Mouse (Mus musculus) liver, embryonic 11.5 days (tissue): ENCODE results near the gene Eif4ebp2. TPM values are rescaled to one million over a fixed set of nuclear protein-coding genes. Genes with fewer than 3 reads are reported as not detected.

ENCODE experiments used
- ATAC-seq: fragments of 200-750 bp; cut with Nextera tagmentation; replicated peaks from 2 replicates; pipeline ENCODE4 v1.8.0; 2017; ENCODE audit warnings: moderate number of reproducible peaks, mild to moderate bottlenecking, moderate TSS enrichment, moderate library complexity; ENCODE audit not compliant: low FRiP score
- DNase-seq: peaks from one replicate; pipeline ENCODE4 v3.0.0-alpha.2; 2017; ENCODE audit warnings: low spot score
- H3K27ac ChIP-seq: fragments of 300-500 bp; sonication (generic); 2 replicates; pipeline ENCODE4 v1.5.1; 2014; ENCODE audit warnings: mild to moderate bottlenecking, low read depth, low read length, control low read depth
- H3K27me3 ChIP-seq: fragments of 300-500 bp; sonication (generic); replicated peaks from 2 replicates; pipeline ENCODE4 v1.6.1; 2014; ENCODE audit warnings: low read length, mixed read lengths; ENCODE audit not compliant: control insufficient read depth, insufficient read depth
- H3K36me3 ChIP-seq: fragments of 300-500 bp; sonication (generic); 2 replicates; pipeline ENCODE4 v1.6.1; 2014; ENCODE audit warnings: mild to moderate bottlenecking, low read length, moderate library complexity, mixed read lengths; ENCODE audit not compliant: control insufficient read depth, insufficient read depth
- H3K4me1 ChIP-seq: fragments of 300-500 bp; sonication (generic); replicated peaks from 2 replicates; pipeline ENCODE4 v1.6.1; 2014; ENCODE audit warnings: low read length, mixed read lengths; ENCODE audit not compliant: control insufficient read depth, insufficient read depth
- H3K4me2 ChIP-seq: fragments of 300-500 bp; sonication (generic); 2 replicates; pipeline ENCODE4 v1.6.1; 2014; ENCODE audit warnings: mild to moderate bottlenecking, control low read depth, moderate library complexity
- H3K4me3 ChIP-seq: fragments of 300-500 bp; sonication (generic); 2 replicates; pipeline ENCODE4 v1.5.1; 2014; ENCODE audit warnings: low read depth, low read length, control low read depth
- H3K9ac ChIP-seq: fragments of 300-500 bp; sonication (generic); 2 replicates; pipeline ENCODE4 v1.6.1; 2014; ENCODE audit warnings: low read depth, low read length, control low read depth
- H3K9me3 ChIP-seq: fragments of 300-500 bp; sonication (generic); 2 replicates; pipeline ENCODE4 v1.6.1; 2016; ENCODE audit warnings: low read length, inconsistent platforms, mixed read lengths; ENCODE audit not compliant: control insufficient read depth
- WGBS: fragments of 180-500 bp; shearing (Covaris S2); extraction: QIAGEN DNeasy Blood & Tissue Kit; methylation state at CpG from one replicate; pipeline ENCODE4 v1.1.7; 2014; 5-methylcytosine and 5-hydroxymethylcytosine counted together
- polyA plus RNA-seq: library from polyadenylated mRNA; unstranded; fragments of >200 nt; fragmentation: Nextera tagmentation; extraction: Ambion mirVana; gene quantifications from 2 replicates; pipeline ENCODE4 v1.2.1, GENCODE M21; 2014

Gene Eif4ebp2
- polyA plus RNA-seq, 1 experiment from 2014 or later: 27.1 TPM

DNA sequence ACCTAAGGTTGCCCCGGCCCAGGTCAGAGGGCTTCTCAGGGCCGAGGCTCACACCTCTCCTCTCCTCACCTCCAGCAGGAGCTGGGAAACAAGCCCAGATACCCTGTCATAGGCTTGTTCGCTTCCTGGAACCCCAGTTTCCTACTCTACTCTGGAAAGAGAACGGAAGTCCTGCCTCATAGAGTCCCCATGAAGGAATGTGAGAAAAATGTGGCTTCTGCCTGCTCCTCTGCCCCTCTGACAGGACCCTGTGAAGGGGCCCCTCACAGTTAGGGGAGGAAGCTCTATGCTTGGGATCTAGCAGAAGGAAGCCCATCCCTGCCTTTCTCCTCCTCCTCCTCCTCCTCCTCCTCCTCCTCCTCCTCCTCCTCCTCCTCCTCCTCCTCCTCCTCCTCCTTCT lies 59.9 kb downstream of the Eif4ebp2 start:
- no peak overlapping the region for H3K27ac ChIP-seq
- ATAC-seq (no peak), DNase-seq (no peak)
- H3K4me3 ChIP-seq: no peak overlapping the region
- WGBS: 36% methylated on average over 4 of the region's 4 CpGs
- H3K4me1 ChIP-seq: no peaks in the 10 kb centered on the region
- no peak overlapping the region for H3K9ac ChIP-seq
- H3K9me3 ChIP-seq: no peaks in the 10 kb centered on the region
- H3K4me2 ChIP-seq: no peak overlapping the region
- H3K36me3 ChIP-seq: no peaks in the 10 kb centered on the region
- no peaks in the 10 kb centered on the region for H3K27me3 ChIP-seq

DNA sequence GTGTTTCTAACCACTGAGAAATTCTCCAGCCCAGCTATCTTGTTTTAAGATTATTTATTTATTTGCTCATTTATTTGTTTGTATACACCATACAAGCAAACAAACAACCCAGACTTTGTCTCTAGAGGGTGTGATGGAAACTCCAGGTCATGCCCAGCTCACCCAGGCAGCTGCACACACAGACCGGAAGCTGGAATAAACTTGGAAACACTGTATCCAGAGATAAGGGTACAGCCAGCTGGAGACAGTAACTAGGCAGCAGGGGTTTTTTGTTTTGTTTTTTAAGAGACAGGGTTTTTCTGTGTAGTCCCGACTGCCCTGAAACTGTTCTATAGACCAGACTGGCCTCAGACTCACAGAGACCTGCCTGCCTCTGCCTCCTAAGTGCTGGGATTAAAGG lies 62.3 kb downstream of the Eif4ebp2 start:
- WGBS: 48% methylated on average over 2 of the region's 2 CpGs
- ATAC-seq: no peak

DNA sequence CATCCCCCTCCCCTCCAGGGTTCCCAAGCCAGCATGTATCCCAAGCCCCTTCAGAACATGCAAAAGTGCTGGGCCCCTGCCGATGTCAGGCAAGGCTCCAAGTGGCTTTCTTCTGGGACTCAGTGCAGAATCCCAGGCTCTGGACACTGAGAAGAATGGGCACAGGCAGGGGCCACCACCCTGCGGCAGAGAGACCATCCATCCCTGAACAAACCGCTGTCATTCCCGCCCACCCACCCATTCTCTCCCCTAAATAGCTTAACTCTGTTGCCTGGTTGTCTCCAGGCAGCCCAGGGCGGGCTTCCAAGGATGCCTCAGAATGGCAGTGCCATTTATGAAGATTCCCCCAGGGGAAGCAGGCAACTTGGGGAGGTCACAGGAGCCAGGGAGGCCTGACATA lies 63.4 kb downstream of the Eif4ebp2 start:
- Histone ChIP-seq H3K4me3 (no peak overlapping the region), H3K9me3 (no peaks in the 10 kb centered on the region), H3K9ac (no peak overlapping the region), H3K36me3 (no peaks in the 10 kb centered on the region), H3K4me1 (peaks cover 2% of the 10 kb centered on the region; the same call in 1 of the 2 replicates), H3K27ac (no peak overlapping the region), H3K27me3 (no peaks in the 10 kb centered on the region), H3K4me2 (no peak overlapping the region)
- DNase-seq: no peak
- ATAC-seq: no peak
- WGBS: 73% methylated on average over 5 of the region's 5 CpGs

More for the DNA sequence above, 62.3 kb downstream of the Eif4ebp2 start:
- no peaks in the 10 kb centered on the region for H3K9me3 ChIP-seq
- no peak for DNase-seq
- no peaks in the 10 kb centered on the region for H3K36me3 ChIP-seq
- no peak overlapping the region for H3K9ac ChIP-seq
- H3K27me3 ChIP-seq: no peaks in the 10 kb centered on the region
- no peak overlapping the region for H3K4me2 ChIP-seq
- H3K4me3 ChIP-seq: no peak overlapping the region
- H3K4me1 ChIP-seq: no peaks in the 10 kb centered on the region
- H3K27ac ChIP-seq: no peak overlapping the region

DNA sequence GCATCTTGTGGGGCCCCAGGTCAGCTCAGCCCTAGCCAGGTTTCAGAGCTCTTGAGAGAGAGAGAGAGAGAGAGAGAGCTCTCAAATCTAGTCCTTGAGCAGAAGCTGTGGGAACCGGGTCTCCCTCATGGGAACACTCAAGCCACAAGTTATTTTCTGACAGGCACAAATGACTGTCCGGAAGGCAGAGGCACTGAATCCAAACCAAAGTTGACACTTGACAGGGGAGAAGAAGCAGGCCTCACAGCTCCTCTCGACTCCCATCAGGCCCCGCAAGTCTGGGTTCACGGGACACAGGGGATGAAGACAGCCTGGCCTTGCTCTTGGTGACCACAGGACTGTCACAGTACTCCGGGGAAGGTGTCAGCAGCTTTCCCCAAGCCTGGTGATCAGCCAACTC lies 66.2 kb downstream of the Eif4ebp2 start:
- Histone ChIP-seq H3K27ac (no peak overlapping the region), H3K4me2 (no peak overlapping the region), H3K36me3 (no peaks in the 10 kb centered on the region), H3K4me1 (peaks cover 24% of the 10 kb centered on the region), H3K9ac (no peak overlapping the region), H3K4me3 (no peak overlapping the region), H3K9me3 (no peaks in the 10 kb centered on the region), H3K27me3 (peaks cover 15% of the 10 kb centered on the region)
- ATAC-seq: no peak
- DNase-seq: no peak
- WGBS: 53% methylated on average over 6 of the region's 6 CpGs

DNA sequence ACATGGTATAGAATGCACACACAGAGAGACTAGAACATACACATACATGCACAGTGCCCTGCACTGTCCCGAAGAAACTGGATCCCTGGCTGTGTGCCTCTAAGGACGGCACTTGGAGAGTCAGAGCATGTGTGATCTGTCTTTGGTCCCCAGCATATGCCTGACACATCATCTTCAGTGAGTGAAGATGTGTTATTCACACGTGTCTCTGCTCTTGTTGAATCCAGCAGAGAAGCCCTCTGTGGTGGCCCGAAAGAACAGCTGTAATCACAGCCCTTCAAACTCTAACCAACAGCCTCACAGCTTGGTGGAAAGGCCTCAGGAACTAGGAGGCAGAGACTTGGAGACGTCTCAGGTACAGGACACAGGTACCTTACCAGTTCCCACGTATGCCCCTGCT lies 67.3 kb downstream of the Eif4ebp2 start:
- H3K4me2 ChIP-seq: no peak overlapping the region
- WGBS: 72% methylated on average over 6 of the region's 6 CpGs
- peaks cover 36% of the 10 kb centered on the region for H3K4me1 ChIP-seq
- H3K9ac ChIP-seq: no peak overlapping the region
- no peaks in the 10 kb centered on the region for H3K9me3 ChIP-seq
- no peak overlapping the region for H3K4me3 ChIP-seq
- H3K27me3 ChIP-seq: peaks cover 24% of the 10 kb centered on the region
- H3K27ac ChIP-seq: no peak overlapping the region
- ATAC-seq: no peak
- DNase-seq: no peak
- H3K36me3 ChIP-seq: no peaks in the 10 kb centered on the region

DNA sequence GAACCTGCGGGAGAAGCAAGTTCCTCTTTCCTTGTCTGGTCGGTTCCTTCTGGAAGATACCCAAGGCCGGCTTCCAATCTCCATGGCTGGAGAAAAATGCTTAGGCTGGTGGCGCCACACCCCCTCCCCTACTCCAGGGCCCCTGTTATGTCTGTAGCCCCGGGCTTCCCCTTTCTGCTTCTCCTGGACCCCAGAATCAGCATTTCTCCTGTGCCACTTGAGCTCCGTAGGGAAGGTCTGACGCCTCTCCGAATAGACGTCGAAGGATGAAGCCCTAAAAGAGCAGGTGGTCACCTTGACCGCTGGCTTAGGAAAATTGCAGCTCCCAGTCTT lies 68.8 kb downstream of the Eif4ebp2 start:
- 6% methylated on average over 11 of the region's 11 CpGs for WGBS

DNA sequence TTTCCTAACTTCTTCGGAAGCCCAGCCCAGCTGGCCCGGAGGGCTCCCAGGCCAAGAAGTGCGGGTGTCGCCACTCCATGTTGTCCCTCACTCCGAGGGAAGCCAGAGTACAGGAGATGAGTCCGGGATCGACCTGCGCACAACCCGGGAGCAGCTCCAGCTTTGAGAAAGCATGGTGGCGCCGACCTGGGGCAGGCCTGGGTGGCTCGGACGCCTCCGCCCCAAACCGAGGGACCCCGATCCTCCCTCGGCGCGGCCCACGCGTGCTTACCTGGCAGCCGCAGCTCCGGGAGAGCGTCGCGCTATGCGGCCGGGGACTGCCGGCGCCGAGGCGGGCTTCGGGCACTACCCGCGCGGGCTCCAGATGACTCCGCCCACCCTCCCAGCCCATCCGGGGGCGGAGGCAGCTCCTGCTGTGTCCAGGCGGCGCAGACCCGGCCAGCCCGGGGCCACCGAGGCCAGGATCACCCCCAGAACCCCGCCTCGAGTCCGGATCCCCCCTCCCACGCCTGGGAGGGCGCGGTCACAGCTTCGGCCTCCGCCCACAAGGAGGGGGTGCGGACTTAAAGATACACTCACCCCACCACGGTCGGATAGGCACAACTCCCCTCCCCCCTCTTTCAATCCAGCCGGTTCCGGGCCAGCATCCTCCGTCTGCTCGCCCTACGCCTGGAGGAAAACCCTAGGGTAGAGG lies 69.3 kb downstream of the Eif4ebp2 start, which contains the start of gene Pald1:
Pald1 (minus strand) TSS at position 510 of the 694 bp plus-strand sequence.
- WGBS: under 1% methylated on average over 59 of the region's 60 CpGs
- H3K4me3 ChIP-seq: peak within 1 kb of the TSS; percentile 62
- peak within 1 kb of the TSS; percentile 64 for H3K9ac ChIP-seq
- no peaks in the 10 kb centered on the region for H3K36me3 ChIP-seq
- no peaks in the 10 kb centered on the region for H3K9me3 ChIP-seq
- DNase-seq: peak; percentile 81
- peak within 1 kb of the TSS; percentile 95 for H3K4me2 ChIP-seq
- H3K27ac ChIP-seq: peak within 1 kb of the TSS; percentile 26; the same call in 1 of the 2 replicates
- peak; percentile 80 for ATAC-seq
- peaks cover 42% of the 10 kb centered on the region for H3K4me1 ChIP-seq
- H3K27me3 ChIP-seq: peaks cover 27% of the 10 kb centered on the region

More for the DNA sequence above, 68.8 kb downstream of the Eif4ebp2 start:
- Histone ChIP-seq H3K36me3 (no peaks in the 10 kb centered on the region), H3K4me3 (peak overlapping the region; percentile 62), H3K9ac (peak overlapping the region; percentile 64), H3K27me3 (peaks cover 27% of the 10 kb centered on the region), H3K4me2 (peak overlapping the region; percentile 95), H3K27ac (peak overlapping the region; percentile 26; the same call in 1 of the 2 replicates), H3K9me3 (no peaks in the 10 kb centered on the region), H3K4me1 (peaks cover 42% of the 10 kb centered on the region)
- DNase-seq (no peak), ATAC-seq (peak; percentile 23; the same call in 1 of the 2 replicates)

DNA sequence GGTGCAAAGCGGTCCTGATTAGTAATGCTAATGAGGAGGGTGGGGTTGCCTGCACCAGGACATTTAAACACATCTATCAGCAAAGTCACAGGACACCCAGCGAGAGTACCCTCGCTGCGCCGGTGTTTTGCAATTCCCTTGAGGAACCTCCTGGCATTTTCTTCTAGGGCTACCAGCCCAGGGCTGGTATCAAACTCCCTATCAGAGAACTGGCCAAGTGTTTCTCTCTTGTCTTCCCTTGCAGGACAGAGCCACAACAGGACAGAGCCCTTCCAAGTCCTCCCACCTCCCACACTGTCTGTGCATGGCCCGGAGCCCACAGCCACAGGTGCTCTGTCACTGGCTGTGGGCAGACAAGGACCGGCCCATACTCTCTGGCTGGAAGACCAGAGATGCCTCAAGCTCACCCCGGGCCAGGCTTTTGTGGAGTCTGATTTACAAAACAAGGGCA lies 70.2 kb downstream of the Eif4ebp2 start:
- peaks cover 42% of the 10 kb centered on the region for H3K4me1 ChIP-seq
- under 1% methylated on average over 8 of the region's 8 CpGs for WGBS

DNA sequence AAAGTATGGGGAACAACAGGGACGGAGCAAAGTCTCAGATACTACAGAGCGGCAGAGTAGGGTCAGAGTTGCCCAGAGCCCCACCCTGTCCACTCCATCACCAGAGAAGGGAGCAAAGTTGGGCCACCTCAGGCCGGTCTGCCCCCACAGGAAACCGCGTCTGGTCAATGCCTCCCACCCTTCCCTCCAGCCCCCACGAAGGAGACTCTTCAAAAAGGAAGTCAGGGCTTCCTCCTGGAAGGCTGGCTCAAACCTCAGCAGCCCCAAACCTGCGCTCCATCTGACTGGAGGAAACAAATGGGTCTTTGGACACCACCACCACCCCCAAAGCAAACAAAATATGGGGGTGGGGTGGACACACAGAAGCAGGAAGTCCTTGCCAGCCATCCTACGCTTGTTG lies 70.6 kb downstream of the Eif4ebp2 start:
- Histone ChIP-seq H3K9ac (peak overlapping the region; percentile 64; the same call in 1 of the 2 replicates), H3K36me3 (no peaks in the 10 kb centered on the region)

More for the DNA sequence above, 70.2 kb downstream of the Eif4ebp2 start:
- Histone ChIP-seq H3K36me3 (no peaks in the 10 kb centered on the region), H3K4me3 (peak overlapping the region; percentile 62), H3K27me3 (peaks cover 27% of the 10 kb centered on the region), H3K4me2 (peak overlapping the region; percentile 95), H3K9me3 (no peaks in the 10 kb centered on the region), H3K27ac (peak overlapping the region; percentile 26; the same call in 1 of the 2 replicates), H3K9ac (peak overlapping the region; percentile 64)
- no peak for DNase-seq
- ATAC-seq: no peak

More for the DNA sequence above, 70.6 kb downstream of the Eif4ebp2 start:
- 4% methylated on average over 8 of the region's 8 CpGs for WGBS
- 0 out of 2 replicates have a peak, but pooled peaks have one; percentile 18 for ATAC-seq
- DNase-seq: no peak
- peak overlapping the region; percentile 95 for H3K4me2 ChIP-seq
- H3K4me3 ChIP-seq: peak overlapping the region; percentile 62
- H3K27ac ChIP-seq: peak overlapping the region; percentile 36; the same call in 1 of the 2 replicates
- H3K4me1 ChIP-seq: peaks cover 42% of the 10 kb centered on the region
- no peaks in the 10 kb centered on the region for H3K9me3 ChIP-seq
- H3K27me3 ChIP-seq: peaks cover 27% of the 10 kb centered on the region
